Mouse (Mus musculus) limb, embryonic 14.5 days (tissue): ENCODE measurements around the gene Cdk9. TPM values are rescaled to one million over a fixed set of nuclear protein-coding genes. Genes with fewer than 3 reads are reported as not detected.
A peak's percentile ranks its signal among the peaks of the same experiment; 100 is the strongest.

Experiments
- ATAC-seq: fragments of 200-750 bp; cut with Nextera tagmentation; 2 replicates; pipeline ENCODE4 v1.8.0; 2017; ENCODE audit warnings: low read depth, moderate number of reproducible peaks, moderate TSS enrichment; ENCODE audit not compliant: low FRiP score
- DNase-seq: peaks from one replicate; pipeline ENCODE4 v3.0.0-alpha.2; 2015; ENCODE audit warnings: low spot score
- H3K27ac ChIP-seq: fragments of 300-500 bp; sonication (generic); replicated peaks from 2 replicates; pipeline ENCODE4 v1.5.1; 2014; ENCODE audit warnings: low read depth, mild to moderate bottlenecking, low read length, moderate library complexity, mixed read lengths
- H3K27me3 ChIP-seq: fragments of 300-500 bp; sonication (generic); 2 replicates; pipeline ENCODE4 v1.6.1; 2014; ENCODE audit warnings: low read length, mixed read lengths; ENCODE audit not compliant: control insufficient read depth, insufficient read depth
- H3K36me3 ChIP-seq: fragments of 300-500 bp; sonication (generic); 2 replicates; pipeline ENCODE4 v1.6.1; 2014; ENCODE audit warnings: mild to moderate bottlenecking, low read length, moderate library complexity, mixed read lengths; ENCODE audit not compliant: control insufficient read depth, insufficient read depth
- H3K4me1 ChIP-seq: fragments of 300-500 bp; sonication (generic); 2 replicates; pipeline ENCODE4 v1.6.1; 2014; ENCODE audit warnings: antibody characterized with exemption, low read length, mixed read lengths; ENCODE audit not compliant: control insufficient read depth, insufficient read depth
- H3K4me2 ChIP-seq: fragments of 300-500 bp; sonication (generic); replicated peaks from 2 replicates; pipeline ENCODE4 v1.6.1; 2014; ENCODE audit warnings: low read depth, mild to moderate bottlenecking, low read length, moderate library complexity; ENCODE audit not compliant: severe bottlenecking
- H3K4me3 ChIP-seq: fragments of 300-500 bp; sonication (generic); replicated peaks from 2 replicates; pipeline ENCODE4 v1.5.1; 2014; ENCODE audit warnings: low read length
- H3K9ac ChIP-seq: fragments of 300-500 bp; sonication (generic); 2 replicates; pipeline ENCODE4 v1.6.1; 2014; ENCODE audit warnings: mild to moderate bottlenecking, low read depth, low read length, moderate library complexity; ENCODE audit not compliant: severe bottlenecking
- H3K9me3 ChIP-seq: fragments of 300-500 bp; sonication (generic); 2 replicates; pipeline ENCODE4 v1.6.1; 2016; ENCODE audit warnings: low read length; ENCODE audit not compliant: control insufficient read depth
- POLR2A ChIP-seq: fragments of 200-500 bp; IDR thresholded peaks from 2 replicates; pipeline ENCODE4 v1.8.0; 2012; ENCODE audit warnings: inconsistent platforms, mild to moderate bottlenecking, moderate library complexity, borderline replicate concordance; ENCODE audit not compliant: insufficient read depth, insufficient read length; ENCODE audit errors: extremely low read depth
- WGBS: fragments of 180-500 bp; shearing (Covaris S2); extraction: QIAGEN DNeasy Blood & Tissue Kit; methylation state at CpG from one replicate; pipeline ENCODE4 v1.1.7; 2014; 5-methylcytosine and 5-hydroxymethylcytosine counted together
- polyA plus RNA-seq, 2 experiments: library from polyadenylated mRNA; depleted of rRNA in 1 of 2; stranded (reverse) in 1 of 2; unstranded in 1 of 2; fragments of >200 nt; fragmentation: Nextera tagmentation in 1 of 2; extraction: Ambion mirVana in 1 of 2; gene quantifications; 2 replicates each; pipeline versions ENCODE4 v1.2.1 to v1.2.3; 2012 to 2014

Gene Cdk9
- polyA plus RNA-seq, 2 experiments = 84.7 to 211 TPM

GRCm38 (mm10) chr2:32680051-32680451 lies 32.8 kb downstream of the Cdk9 start:
- no peak overlapping the region for H3K4me3 ChIP-seq
- peak overlapping the region; percentile 52; the same call in 1 of the 2 replicates for H3K27ac ChIP-seq
- TF ChIP-seq POLR2A = no peak
- H3K4me2 ChIP-seq = no peak overlapping the region
- 21% methylated on average over 7 of the region's 7 CpGs for WGBS
- peaks cover 8% of the 10 kb centered on the region for H3K4me1 ChIP-seq
- H3K27me3 ChIP-seq = no peaks in the 10 kb centered on the region
- H3K36me3 ChIP-seq = peaks cover 44% of the 10 kb centered on the region
- ATAC-seq (no peak), DNase-seq (no peak)
- no peak overlapping the region for H3K9ac ChIP-seq
- no peaks in the 10 kb centered on the region for H3K9me3 ChIP-seq

- Histone ChIP-seq H3K9ac (no peak overlapping the region), H3K9me3 (no peaks in the 10 kb centered on the region), H3K27ac (no peak overlapping the region), H3K4me1 (peaks cover 8% of the 10 kb centered on the region), H3K4me3 (no peak overlapping the region), H3K4me2 (no peak overlapping the region), H3K36me3 (peaks cover 21% of the 10 kb centered on the region), H3K27me3 (no peaks in the 10 kb centered on the region)
- 86% methylated on average over 7 of the region's 7 CpGs for WGBS
- no peak for TF ChIP-seq POLR2A
- ATAC-seq (no peak), DNase-seq (no peak)
Measured at GRCm38 (mm10) chr2:32677683-32678082, 35.2 kb downstream of the Cdk9 start.

GRCm38 (mm10) chr2:32676821-32677220 lies 36.1 kb downstream of the Cdk9 start:
- 92% methylated on average over 3 of the region's 3 CpGs for WGBS
- no peak for DNase-seq
- no peak for ATAC-seq

GRCm38 (mm10) chr2:32673176-32673917 lies 39.5 kb downstream of the Cdk9 start:
- H3K9ac ChIP-seq = no peak overlapping the region
- peaks cover 9% of the 10 kb centered on the region; the same call in 1 of the 2 replicates for H3K36me3 ChIP-seq
- no peak overlapping the region for H3K4me2 ChIP-seq
- TF ChIP-seq POLR2A = no peak
- ATAC-seq = no peak
- H3K27ac ChIP-seq = no peak overlapping the region
- WGBS = 69% methylated on average over 13 of the region's 16 CpGs
- no peaks in the 10 kb centered on the region for H3K27me3 ChIP-seq
- no peaks in the 10 kb centered on the region for H3K9me3 ChIP-seq
- H3K4me1 ChIP-seq = no peaks in the 10 kb centered on the region
- DNase-seq = no peak
- H3K4me3 ChIP-seq = no peak overlapping the region

More at GRCm38 (mm10) chr2:32676821-32677220, 36.1 kb downstream of the Cdk9 start:
- Histone ChIP-seq H3K27me3 (no peaks in the 10 kb centered on the region), H3K9me3 (no peaks in the 10 kb centered on the region), H3K9ac (no peak overlapping the region), H3K4me2 (no peak overlapping the region), H3K4me3 (no peak overlapping the region), H3K36me3 (peaks cover 17% of the 10 kb centered on the region), H3K4me1 (peaks cover 8% of the 10 kb centered on the region), H3K27ac (no peak overlapping the region)
- TF ChIP-seq POLR2A = no peak

GRCm38 (mm10) chr2:32671907-32672595 lies 40.8 kb downstream of the Cdk9 start:
- H3K27me3 ChIP-seq = no peaks in the 10 kb centered on the region
- TF ChIP-seq POLR2A = no peak
- 75% methylated on average over 9 of the region's 9 CpGs for WGBS
- no peak for DNase-seq
- no peaks in the 10 kb centered on the region for H3K4me1 ChIP-seq
- peaks cover 4% of the 10 kb centered on the region; the same call in 1 of the 2 replicates for H3K36me3 ChIP-seq
- no peak overlapping the region for H3K4me2 ChIP-seq
- H3K9ac ChIP-seq = no peak overlapping the region
- H3K4me3 ChIP-seq = no peak overlapping the region
- no peak overlapping the region for H3K27ac ChIP-seq
- no peak for ATAC-seq
- no peaks in the 10 kb centered on the region for H3K9me3 ChIP-seq
